Mouse (Mus musculus) left cerebral cortex, postnatal 25 days (tissue): Measurements from ENCODE around the gene Gas6. TPM values are rescaled to one million over a fixed set of nuclear protein-coding genes. Genes with fewer than 3 reads are reported as not detected.

Source experiments
- DNase-seq, 2 experiments: peaks; one replicate each; pipeline ENCODE4 v3.0.0; 2022; ENCODE audit warnings: low spot score in 2 of 2, mixed read lengths in 1 of 2
- intact Hi-C: fragments of 180-260 bp; cut with DNase I; formaldehyde crosslinking; loops from one replicate; pipeline ENCODE4 v1.15.1; 2025
- total RNA-seq, 2 experiments: library from RNA; stranded (reverse); gene quantifications; 2 replicates each; pipeline ENCODE4 v1.2.3; 2021

Gene Gas6
- total RNA-seq, 2 experiments from 2014 or later = 97.5 to 98.9 TPM

GRCm38 (mm10) chr8:13512016-13512415 lies 17.7 kb upstream of the Gas6 start:
- no peak for DNase-seq
- intact Hi-C loops = no loop called here

DNA sequence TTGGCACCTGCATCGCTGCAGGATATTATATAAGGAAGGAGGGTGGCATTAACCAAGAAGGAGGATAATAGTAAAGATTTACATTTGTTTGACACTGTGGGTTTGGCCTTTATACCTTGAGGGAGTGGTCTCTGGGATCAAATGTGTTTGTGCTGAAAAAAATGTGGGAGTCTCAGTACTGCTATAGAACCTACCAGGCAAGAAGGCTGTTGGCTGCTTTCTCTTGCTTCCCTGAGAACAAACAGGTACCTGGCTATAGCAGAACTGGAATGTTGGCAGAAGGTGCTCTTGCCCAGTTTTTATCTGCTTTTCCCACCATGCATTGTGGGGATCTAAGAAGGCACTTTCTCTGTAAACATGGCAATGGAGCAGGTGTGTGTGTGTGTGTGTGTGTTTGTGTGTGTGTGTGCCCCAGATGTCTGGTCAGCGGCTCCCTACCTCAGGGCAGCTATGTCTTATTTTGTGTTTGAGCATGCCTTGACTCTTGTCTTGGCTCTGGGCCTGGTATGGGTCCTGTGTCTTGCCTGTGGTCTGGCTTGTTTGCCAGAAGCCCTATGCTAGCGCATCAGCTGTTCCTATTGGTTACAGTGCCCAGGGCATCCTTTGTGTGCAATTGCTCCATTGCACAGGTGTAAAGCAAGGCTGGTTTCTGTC lies 13.1 kb upstream of the Gas6 start:
- intact Hi-C loops = no loop called here
- no peak for DNase-seq

DNA sequence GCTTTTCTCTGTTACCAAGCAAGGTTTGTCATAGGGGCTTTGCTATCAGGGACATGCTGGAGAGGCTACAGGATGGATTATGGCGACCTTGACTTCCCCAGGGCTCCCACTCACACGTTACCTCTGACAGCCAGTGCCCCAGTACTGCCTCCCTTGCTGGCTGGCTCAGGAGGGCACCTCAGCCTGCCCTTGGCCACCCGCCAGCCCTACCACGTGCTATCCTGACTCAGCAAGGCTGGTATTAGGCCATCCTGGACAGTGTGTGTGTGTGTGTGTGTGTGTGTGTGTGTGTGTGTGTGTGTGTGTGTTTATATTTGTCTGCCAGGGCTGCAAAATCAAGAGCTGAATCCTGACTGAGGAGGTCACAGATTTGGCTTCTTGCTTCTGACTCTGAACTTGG lies 12.6 kb upstream of the Gas6 start:
- intact Hi-C loops = no loop called here
- DNase-seq = no peak

GRCm38 (mm10) chr8:13504894-13505674 lies 10.8 kb upstream of the Gas6 start:
- intact Hi-C loops = no loop called here
- DNase-seq = no peak

GRCm38 (mm10) chr8:13503936-13504606 lies 9.8 kb upstream of the Gas6 start:
- DNase-seq = peak; percentile 12 to 35
- intact Hi-C loops = no loop called here

DNA sequence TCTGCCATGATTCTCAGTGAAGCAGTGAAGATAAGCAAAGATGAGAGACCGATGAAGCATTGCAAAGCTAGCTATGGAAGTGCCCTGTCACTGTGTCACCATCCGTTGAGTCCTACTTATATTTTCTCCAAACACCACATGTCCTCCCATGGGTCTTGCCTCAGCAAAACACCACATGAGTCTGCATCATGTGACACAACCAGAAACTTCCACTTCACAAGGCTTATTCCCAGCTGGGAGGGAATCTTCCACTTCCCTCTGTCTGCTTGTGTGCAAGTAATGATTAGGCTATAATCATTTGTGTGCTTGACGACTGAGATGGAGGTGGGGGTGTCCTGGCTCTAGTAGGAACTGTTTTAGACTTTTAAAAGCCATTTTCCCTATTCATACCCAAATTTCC lies 6.9 kb upstream of the Gas6 start:
- no peak for DNase-seq
- intact Hi-C loops = no loop called here

- intact Hi-C loops = no loop called here
- DNase-seq = no peak
These were observed 1.3 kb downstream of the Gas6 start for GRCm38 (mm10) chr8:13493011-13493410.

GRCm38 (mm10) chr8:13492198-13492995 lies 1.9 kb downstream of the Gas6 start:
- no peak for DNase-seq
- intact Hi-C loops = no loop called here

- intact Hi-C loops = no loop called here
- no peak for DNase-seq
These were observed 2.7 kb downstream of the Gas6 start for GRCm38 (mm10) chr8:13491491-13492010.

GRCm38 (mm10) chr8:13489986-13490910 lies 4.0 kb downstream of the Gas6 start:
- DNase-seq = no peak
- intact Hi-C loops = no loop called here

DNA sequence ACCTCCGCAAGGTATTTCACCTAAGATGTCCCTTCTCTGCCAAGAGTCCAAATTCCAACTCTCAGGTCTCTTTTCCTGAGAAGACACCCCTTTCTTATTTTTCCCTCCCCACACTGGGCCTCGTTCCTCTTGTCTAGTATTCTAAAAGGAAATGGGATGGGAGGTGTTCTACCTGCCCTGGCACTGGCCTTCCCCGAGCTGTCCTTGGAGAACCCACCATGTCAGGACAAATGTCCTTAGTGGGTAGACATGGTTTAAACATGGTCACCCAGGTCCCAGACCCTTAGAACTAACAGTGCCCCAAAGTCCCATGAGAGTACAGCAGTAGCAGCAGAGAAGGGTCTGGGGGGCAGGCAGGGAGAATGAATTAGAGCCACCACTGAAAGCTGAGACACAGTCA lies 4.9 kb downstream of the Gas6 start:
- DNase-seq = no peak

DNA sequence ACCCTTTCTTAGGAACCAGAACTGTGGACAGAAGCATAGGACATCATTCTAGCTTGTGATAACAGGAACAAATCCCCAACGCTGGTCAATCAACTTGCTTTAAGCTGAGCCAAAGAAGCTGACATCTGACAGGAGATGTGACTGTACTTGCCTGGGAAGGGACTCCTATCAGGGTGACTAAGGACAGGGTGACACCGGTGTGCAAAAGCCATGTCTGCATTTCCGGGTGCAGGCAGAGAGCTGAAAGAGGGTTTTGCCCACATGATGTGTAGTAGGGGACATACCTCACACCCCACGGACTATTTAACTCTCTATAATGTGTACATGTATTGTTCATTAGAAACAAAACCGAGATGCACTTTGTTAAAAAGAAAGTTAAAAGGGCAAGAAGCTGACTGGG lies 11.1 kb downstream of the Gas6 start:
- DNase-seq = no peak
- intact Hi-C loops = no loop called here

More for the DNA sequence above, 4.9 kb downstream of the Gas6 start:
- intact Hi-C loops = no loop called here

DNA sequence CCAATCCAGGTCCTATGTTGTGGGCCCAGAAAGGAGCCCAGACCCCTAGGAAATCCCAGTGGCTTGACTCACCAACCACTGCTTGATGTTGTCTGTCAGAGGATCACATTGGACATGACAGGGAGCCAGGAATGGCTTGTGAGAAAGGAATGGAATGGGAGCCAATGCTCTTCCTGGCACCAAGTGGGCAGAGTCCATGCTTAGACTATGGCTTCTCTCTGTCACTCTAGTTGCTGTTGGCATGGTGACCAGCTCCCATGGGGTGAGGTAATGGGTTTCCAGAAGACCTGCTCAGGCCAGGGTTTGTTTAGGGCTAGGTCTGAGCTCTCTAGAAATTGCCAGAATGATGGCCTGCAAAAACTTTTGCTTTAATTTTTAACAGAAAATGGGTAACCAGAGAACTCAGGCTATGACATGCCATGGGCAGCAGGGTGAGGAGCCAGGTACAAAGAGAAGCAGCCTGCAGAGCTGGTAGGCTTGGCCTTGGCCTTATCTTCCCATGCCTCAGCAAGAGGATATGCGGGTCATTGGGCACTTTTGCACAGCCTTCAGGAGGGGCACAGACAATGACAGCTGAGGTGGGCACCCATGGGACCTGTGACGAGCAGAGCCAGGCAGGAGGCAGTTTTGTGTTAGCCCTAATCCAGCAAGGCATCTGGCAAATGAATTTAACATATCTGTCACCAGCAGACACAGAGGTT lies 12.0 kb downstream of the Gas6 start:
- intact Hi-C loops = no loop called here
- DNase-seq = no peak

DNA sequence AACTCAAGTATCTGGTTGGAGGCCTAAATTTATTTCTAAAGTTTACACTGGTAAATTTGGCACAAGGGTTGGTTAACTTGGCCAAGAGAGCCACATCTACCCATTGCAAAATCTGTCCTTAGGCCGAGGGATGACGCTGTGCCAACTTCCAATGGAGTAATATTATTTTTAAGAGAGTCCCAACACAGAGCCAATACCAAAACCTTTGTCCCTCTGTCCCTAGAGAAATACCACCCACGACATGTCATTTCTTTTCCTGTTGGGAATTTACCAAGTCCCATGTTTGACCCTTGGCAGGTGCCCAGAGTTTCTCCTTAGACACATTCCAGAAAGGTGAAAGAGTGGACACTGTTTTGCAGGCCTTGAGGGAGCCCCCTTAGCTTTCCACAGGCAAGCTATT lies 12.7 kb downstream of the Gas6 start:
- intact Hi-C loops = no loop called here

DNA sequence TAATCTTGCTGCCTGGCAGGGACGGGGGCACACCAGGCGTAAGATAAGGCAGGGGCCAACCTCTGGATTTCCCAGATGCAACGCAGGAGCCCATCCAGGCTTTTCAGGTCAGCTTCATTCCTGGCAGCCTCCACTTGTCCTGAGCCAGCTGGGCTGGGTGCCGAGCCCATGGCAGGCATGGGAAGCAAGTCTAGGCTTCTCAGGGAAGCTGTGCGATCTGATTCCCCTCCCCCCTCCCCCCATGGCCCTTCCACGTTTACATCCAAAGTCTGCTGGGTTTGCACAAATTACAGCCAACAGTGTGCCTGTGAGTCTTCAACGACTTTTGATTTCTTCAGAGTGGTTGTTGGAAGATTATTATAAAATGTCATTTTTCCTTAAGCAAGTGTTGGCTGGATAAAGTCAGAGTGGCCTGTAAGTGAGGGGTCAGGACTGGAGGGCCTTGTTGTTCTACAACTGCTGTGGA lies 13.2 kb downstream of the Gas6 start:
- intact Hi-C loops = no loop called here
- no peak for DNase-seq

More for the DNA sequence above, 12.7 kb downstream of the Gas6 start:
- DNase-seq = no peak

- no peak for DNase-seq
- intact Hi-C loops = no loop called here
These were observed 18.4 kb downstream of the Gas6 start for GRCm38 (mm10) chr8:13475892-13476291.

DNA sequence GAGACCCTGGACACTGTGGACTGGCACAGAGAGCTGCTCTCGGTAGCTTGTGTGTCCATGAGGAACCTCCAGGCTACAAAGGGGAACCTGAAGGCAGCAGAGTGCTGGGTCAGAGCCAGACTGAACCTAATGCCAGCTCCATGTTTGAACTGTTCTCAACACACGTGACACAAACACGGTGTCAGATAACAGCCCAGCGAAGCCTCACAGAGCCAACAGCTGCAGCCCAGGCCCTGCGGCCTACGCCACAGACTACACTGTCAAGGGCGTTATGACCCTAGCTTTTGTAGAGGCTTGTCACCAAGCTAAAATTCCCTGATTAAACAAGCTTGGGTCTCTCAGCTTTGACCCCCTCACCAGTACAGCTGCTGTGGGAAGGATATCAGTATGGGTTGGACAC lies 22.0 kb downstream of the Gas6 start:
- intact Hi-C loops = no loop called here
- no peak for DNase-seq

- intact Hi-C loops = no loop called here
- DNase-seq = no peak
These were observed 22.8 kb downstream of the Gas6 start for GRCm38 (mm10) chr8:13471484-13471883.
